Mouse (Mus musculus): ENCODE data around the gene Llph. TPM values are rescaled to one million over a fixed set of nuclear protein-coding genes. Genes with fewer than 3 reads are reported as not detected.

The Llph gene
- polyA plus RNA-seq, 1 experiment: 4.0 TPM

GRCm38 (mm10) chr10:120279482-120280128 lies 52.7 kb downstream of the Llph start:
- H3K36me3 ChIP-seq (ENCODE audit: control insufficient read depth, insufficient read depth, low read length): no peaks in the 10 kb centered on the region
- no peaks in the 10 kb centered on the region for H3K27me3 ChIP-seq (ENCODE audit: control insufficient read depth, insufficient read depth, low read length)
- H3K4me1 ChIP-seq (ENCODE audit: control insufficient read depth, insufficient read depth, low read length): no peaks in the 10 kb centered on the region; the same call in 1 of the 2 replicates
- H3K4me3 ChIP-seq (ENCODE audit: control insufficient read depth, low read depth, low read length): no peak overlapping the region
- TF ChIP-seq CTCF (IDR thresholded peaks at IDR 0.05; ENCODE audit: control insufficient read depth, insufficient read depth, insufficient replicate concordance, low read depth, low read length): no peak
- no peak for TF ChIP-seq POLR2A (IDR thresholded peaks at IDR 0.05; ENCODE audit: control insufficient read depth, low read depth, low read length)
- no peak overlapping the region for H3K27ac ChIP-seq (ENCODE audit: control insufficient read depth, insufficient read depth, low read depth, low read length)

GRCm38 (mm10) chr10:120280375-120280774 lies 53.5 kb downstream of the Llph start:
- TF ChIP-seq POLR2A (IDR thresholded peaks at IDR 0.05; ENCODE audit: control insufficient read depth, low read depth, low read length): no peak
- Histone ChIP-seq H3K4me1 (ENCODE audit: control insufficient read depth, insufficient read depth, low read length) (no peaks in the 10 kb centered on the region; the same call in 1 of the 2 replicates), H3K27me3 (ENCODE audit: control insufficient read depth, insufficient read depth, low read length) (no peaks in the 10 kb centered on the region), H3K4me3 (ENCODE audit: control insufficient read depth, low read depth, low read length) (no peak overlapping the region), H3K36me3 (ENCODE audit: control insufficient read depth, insufficient read depth, low read length) (no peaks in the 10 kb centered on the region), H3K27ac (ENCODE audit: control insufficient read depth, insufficient read depth, low read depth, low read length) (no peak overlapping the region)

- Histone ChIP-seq H3K4me3 (ENCODE audit: control insufficient read depth, low read depth, low read length) (no peak overlapping the region), H3K36me3 (ENCODE audit: control insufficient read depth, insufficient read depth, low read length) (no peaks in the 10 kb centered on the region), H3K27me3 (ENCODE audit: control insufficient read depth, insufficient read depth, low read length) (no peaks in the 10 kb centered on the region), H3K4me1 (ENCODE audit: control insufficient read depth, insufficient read depth, low read length) (no peaks in the 10 kb centered on the region; the same call in 1 of the 2 replicates), H3K27ac (ENCODE audit: control insufficient read depth, insufficient read depth, low read depth, low read length) (no peak overlapping the region)
- no peak for TF ChIP-seq CTCF (IDR thresholded peaks at IDR 0.05; ENCODE audit: control insufficient read depth, insufficient read depth, insufficient replicate concordance, low read depth, low read length)
- no peak for TF ChIP-seq POLR2A (IDR thresholded peaks at IDR 0.05; ENCODE audit: control insufficient read depth, low read depth, low read length)
Observed at GRCm38 (mm10) chr10:120281700-120282099, 54.8 kb downstream of the Llph start.

Other genes with a start within 250 kb of the Llph start
- gene Helb, start 114.1 kb upstream of the Llph start, polyA plus RNA-seq (2012; rRNA removed): 0.62 and 0.96 TPM in 2 replicates
- 382 and 421 TPM in 2 replicates for gene Tmbim4, start 25.5 kb upstream of the Llph start, polyA plus RNA-seq (2012; rRNA removed)
- 19.9 and 24.3 TPM in 2 replicates for gene Irak3, start 24.9 kb upstream of the Llph start, polyA plus RNA-seq (2012; rRNA removed)
- gene Hmga2, start 249.4 kb downstream of the Llph start, polyA plus RNA-seq (2012; rRNA removed): 0.26 and 0.42 TPM in 2 replicates

Measured in testis, adult 2 months (tissue).